Mouse (Mus musculus) 416B (cell line): ENCODE data around the gene 0610009B22Rik.

ENCODE experiments used
- DNase-seq: peaks from one replicate; pipeline ENCODE4 v3.0.0; 2011; ENCODE audit warnings: low read depth

Gene 0610009B22Rik

DNA sequence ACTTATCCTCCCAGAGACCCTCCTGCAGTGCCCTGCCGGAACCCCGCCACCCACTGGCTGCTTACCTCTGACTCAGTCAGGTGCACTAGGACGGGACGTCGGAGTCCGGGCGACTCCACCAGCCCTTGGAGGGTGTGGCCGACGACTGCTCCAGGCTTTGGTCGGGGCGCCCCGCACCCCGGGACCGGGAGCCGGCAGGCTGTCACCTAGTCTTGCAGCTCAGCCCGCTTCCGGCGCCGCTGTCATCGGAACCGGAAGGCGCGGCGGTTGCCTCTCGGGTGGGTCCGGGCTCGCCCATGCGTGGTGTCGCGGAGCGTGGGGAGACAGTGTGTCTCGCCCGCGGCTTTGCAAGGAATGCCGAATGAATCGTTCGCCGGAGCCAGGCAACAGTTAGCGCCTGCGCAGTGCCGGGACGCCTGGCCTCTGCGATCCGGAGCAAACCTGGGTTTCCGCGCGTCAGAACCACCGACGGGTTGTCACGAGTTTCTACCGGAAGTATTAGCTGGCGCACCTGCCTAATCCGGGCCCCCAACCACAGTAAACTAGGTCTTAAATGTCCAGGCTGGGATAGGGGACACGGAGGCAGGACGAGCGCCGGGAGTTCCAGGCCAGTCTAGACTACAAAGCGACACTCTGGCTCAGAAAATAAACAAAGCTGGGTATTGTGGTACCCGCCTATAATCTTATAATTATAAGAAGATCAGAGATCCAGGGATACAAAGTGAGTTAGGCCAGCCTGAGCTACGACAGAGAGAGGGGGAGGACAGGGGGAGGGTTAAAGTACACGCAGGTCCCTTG, 53.0 kb downstream of the 0610009B22Rik start, which contains the start of gene Rmnd5b:
TSS of gene Rmnd5b (minus strand) at position 372 of the 798 bp plus-strand sequence.
- DNase-seq, result peak; percentile 87
